Mouse (Mus musculus): ENCODE results near the gene Prnd.
A peak's percentile ranks its signal among the peaks of the same experiment; 100 is the strongest.

Gene Prnd

GRCm38 (mm10) chr2:131980866-131981265, 30.2 kb downstream of the Prnd start:
- DNase-seq (ENCODE audit: low read depth, low spot score), result no peak

- peak; percentile 68 for DNase-seq (ENCODE audit: low read depth, low spot score)
These were observed 32.0 kb downstream of the Prnd start for GRCm38 (mm10) chr2:131982546-131983196.

DNA sequence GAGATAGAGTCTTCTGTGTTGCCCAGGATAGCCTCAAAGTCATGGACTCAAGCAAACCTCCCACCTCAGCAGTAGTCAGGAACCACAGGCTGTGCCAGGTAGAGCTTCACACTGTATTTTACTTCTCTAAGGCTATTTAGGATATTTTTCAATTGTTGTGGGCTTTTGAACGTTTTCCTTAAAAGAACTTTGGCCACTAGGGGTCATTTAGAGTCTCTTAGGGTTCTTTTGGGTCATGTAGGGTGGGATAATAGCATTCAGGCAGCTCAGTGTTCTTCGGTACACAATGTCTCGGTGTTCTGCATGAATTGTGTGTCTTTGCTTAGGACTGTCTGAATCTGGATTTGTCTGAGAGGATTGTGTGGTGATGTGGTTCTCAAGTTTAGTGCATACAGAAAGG, 37.3 kb downstream of the Prnd start:
- no peak for DNase-seq (ENCODE audit: low read depth, low spot score)

DNA sequence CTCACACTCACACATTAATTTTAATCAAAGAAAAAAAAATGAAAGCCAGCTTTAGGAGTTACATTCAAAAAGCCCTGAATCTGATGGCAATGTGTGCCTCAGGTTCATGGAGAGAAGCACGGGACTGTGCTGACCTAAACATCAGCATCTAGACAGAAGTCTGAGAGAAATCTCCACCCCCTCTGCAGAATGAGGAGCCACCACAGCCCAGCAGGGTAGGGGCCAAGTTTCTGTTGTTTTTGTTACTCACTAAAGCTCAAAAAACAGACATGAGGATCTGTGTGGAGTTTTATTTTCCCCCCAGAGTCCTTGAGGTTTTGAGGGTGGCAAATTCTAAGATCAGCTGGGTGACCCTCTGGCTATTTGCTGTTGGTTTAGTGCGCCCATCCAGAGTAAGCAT, 37.9 kb downstream of the Prnd start:
- DNase-seq (ENCODE audit: low read depth, low spot score), result no peak

DNA sequence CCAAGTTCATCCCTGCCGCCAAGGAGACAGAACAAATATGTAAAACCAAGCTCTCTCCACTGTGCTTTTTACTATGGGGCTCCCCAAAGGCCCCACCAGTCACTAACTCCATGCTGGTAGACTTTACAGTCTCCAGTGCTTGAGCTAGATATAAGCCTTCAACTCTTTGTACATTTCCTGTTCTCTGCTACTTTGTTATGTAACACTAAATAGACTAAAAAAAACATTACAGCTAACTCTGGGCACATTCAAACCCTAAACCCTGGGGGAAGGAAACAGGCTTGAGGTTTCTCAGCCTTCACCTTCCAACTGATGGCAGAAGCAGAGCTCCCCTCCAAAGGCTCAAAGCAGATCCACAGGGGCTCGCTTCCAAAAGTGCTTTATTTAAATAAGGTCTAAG, 41.8 kb downstream of the Prnd start:
- DNase-seq (ENCODE audit: low read depth, low spot score), result no peak

DNA sequence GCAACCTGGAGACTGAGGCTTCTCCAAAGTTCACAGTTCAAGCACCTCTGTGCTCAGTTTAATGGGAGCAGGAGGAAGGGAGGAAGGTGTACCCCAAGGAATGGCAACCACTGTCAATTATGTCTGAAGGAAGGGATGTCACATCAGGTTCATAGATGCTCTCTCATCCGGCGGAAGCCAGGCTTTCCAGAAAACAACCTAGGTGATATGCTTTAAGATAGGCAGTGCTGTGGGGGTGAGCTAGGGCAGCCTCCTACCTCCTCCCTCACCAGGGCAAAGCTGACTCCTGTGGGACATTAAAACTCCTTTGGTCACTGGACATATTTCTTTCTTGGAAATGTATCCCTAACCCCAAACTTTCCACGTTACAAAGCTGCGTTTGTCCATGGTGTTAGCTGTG, 42.5 kb downstream of the Prnd start:
- no peak for DNase-seq (ENCODE audit: low read depth, low spot score)

GRCm38 (mm10) chr2:131993563-131994088, 43.0 kb downstream of the Prnd start:
- DNase-seq (ENCODE audit: low read depth, low spot score), result no peak

GRCm38 (mm10) chr2:131994971-131995370, 44.3 kb downstream of the Prnd start:
- DNase-seq (ENCODE audit: low read depth, low spot score), result no peak

GRCm38 (mm10) chr2:131995742-131996141, 45.1 kb downstream of the Prnd start:
- no peak for DNase-seq (ENCODE audit: low read depth, low spot score)

GRCm38 (mm10) chr2:131996369-131996768, 45.7 kb downstream of the Prnd start:
- DNase-seq (ENCODE audit: low read depth, low spot score), result no peak

DNA sequence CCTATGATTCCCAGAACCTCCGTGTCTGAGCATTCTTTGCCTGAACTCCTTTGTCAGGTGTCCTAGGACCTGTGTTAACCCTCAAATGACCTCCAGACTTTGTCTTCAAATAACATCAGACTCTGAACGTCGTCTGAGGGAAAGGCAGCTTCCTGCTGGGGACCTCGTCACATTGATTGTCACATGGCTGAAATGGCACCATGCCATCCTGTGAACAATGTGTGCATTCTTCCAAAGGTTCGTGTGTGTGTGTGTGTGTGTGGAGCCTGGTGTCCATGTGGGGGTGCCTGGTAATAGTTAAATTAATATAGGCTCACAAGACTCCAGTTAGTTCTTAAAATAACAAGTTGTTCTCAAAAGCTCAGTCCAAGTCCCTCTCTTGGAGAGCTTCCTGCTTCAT, 46.7 kb downstream of the Prnd start:
- no peak for DNase-seq (ENCODE audit: low read depth, low spot score)

GRCm38 (mm10) chr2:132001696-132002334, 51.2 kb downstream of the Prnd start:
- no peak for DNase-seq (ENCODE audit: low read depth, low spot score)

DNA sequence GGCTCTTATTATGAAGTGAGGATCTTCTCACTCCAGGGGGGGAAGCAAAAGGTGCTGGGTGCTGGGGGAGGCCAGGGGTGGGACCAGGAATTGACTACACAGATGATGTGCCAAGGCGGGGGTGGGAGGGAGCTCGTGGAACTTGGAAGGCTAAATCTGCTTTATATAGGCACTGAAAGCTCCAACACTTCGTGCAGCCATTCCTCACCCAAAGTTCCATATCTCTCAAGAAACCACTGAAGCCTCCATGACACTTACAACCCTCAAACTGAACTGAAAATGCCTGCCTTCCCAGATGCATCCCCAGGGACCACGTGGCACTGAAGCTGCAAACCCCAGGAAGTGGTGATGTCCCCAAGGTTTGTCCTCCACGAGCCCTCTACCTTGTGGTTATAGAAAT, 53.3 kb downstream of the Prnd start:
- DNase-seq (ENCODE audit: low read depth, low spot score), result no peak

DNA sequence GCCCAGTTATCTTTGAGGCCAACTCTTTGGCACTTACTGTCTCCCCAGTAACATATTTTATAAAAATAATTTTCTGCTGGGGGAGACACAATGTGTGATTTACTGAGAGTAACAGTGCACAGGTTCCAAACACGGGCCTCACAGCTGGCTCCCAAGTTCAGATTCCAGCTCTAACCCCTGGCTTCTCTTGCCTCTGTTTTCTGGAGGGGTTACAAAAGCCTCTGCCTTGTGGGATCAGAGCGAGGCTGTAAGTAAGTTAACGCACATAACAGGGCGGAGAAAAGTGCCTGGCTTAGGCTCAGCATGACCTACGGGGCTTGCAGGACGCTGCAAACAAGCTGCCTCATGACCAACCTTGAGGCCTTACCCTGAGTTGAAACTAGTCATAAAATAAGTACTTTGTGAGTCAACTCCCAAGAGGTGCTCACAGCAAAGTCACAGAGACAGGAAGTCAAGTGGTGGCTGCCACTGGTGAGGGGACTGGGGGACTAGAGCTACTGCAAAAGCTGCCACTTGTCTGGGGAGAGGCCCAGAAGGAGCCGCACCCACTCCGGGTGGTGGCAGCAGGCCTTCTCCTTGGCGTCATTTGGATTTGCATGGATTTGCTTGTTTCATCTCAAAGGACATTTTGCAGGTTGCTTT, 54.0 kb downstream of the Prnd start:
- no peak for DNase-seq (ENCODE audit: low read depth, low spot score)

DNA sequence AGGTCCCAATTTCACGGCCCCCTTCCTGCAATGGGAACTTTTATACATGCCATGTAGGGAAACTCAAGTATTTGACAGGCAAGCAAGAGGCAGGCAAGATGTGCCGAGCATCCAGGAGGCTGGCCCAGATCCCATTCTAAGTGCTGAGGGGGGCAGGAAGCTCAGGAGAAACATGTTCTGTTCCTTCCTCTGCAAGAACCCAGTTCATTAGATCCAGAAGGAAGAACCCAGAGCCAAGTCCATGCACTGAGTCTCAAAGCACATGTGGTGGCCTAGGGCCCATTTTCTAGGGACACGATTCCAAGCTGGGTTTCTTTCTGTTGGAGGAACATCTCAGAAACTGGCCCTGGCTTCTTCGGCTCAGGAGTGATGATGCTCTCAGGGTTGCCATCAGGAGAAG, 54.8 kb downstream of the Prnd start:
- DNase-seq (ENCODE audit: low read depth, low spot score), result no peak
